Mouse (Mus musculus): ENCODE results near the gene Lamtor1.

DNA sequence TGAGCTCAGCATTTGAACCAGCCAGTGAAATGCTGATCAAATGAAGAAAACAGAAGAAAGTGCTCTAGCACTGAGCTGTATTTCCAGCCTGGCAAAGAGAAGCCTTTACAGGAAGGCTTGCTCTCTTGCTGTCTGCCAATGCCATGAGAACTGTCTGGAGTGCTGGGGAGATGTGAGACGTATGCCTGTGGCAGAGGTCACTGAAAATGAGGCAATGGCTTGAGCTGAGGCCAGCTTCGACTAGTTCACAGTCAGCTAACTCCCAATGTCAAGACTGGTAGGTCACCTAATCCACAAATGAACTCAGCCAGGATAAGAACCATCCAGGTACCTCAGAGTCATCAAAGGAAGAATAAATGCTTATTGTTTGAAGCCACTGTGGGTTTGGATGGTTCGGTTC lies 22.4 kb downstream of the Lamtor1 start:
- TF ChIP-seq POLR2A (IDR thresholded peaks at IDR 0.05; ENCODE audit: control insufficient read depth, extremely low read depth, insufficient read depth, low read length, poor library complexity) = no peak
- no peak for TF ChIP-seq CTCF (IDR thresholded peaks at IDR 0.05; ENCODE audit: borderline replicate concordance, control insufficient read depth, extremely low read depth, insufficient read depth, low read length, poor library complexity)
